Comparison of ENCODE assay signal across 9 mouse cellular contexts in the genomic region with DNA sequence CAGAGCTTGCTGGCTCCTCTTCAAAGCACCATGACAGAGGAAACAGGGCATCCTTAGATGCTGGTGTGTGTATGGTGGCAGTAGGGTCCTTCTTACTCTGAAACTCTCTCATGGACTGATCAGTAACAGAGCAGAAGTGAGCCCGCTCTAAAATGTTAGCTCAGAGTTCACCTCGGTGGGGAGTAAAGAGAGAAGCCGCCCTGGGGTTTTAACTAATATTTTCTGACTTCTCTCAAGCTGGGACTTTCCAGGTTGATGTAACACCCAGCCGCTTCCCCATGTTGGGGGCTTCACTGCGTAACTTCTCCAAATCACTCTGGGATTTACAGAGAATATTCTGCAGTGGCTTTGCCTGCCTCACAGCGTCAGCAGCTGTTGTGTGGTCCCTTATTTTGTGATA.
A peak's percentile ranks its signal among the peaks of the same experiment; 100 is the strongest.
DNase-seq lines count a peak whose midpoint lies in the region; ATAC-seq and TF ChIP-seq lines count a peak whose summit lies in the region.
"Had no signal": no experiment of that assay in that cellular context is flagged by ENCODE, and none has a peak within 500 bp of the region (broad histone marks: within the 10 kb centered on the region; RNA-seq: fewer than 3 reads in every experiment).

No protein-coding gene starts in this region.

- no peak for TF ChIP-seq CTCF in kidney, adult 2 months (conservative IDR thresholded peaks at IDR 0.05; ENCODE audit: insufficient read depth, insufficient read length, low read depth, low read length)

- H3K27me3 ChIP-seq in kidney, adult 2 months (replicated peaks; ENCODE audit: control insufficient read depth, insufficient read depth, low read length) = no peaks in the 10 kb centered on the region
- H3K27me3 ChIP-seq in embryonic facial prominence, embryonic 11.5 days (ENCODE audit: control insufficient read depth, insufficient read depth, low read length) = no peaks in the 10 kb centered on the region
- no peaks in the 10 kb centered on the region for H3K27me3 ChIP-seq in intestine, embryonic 16.5 days (replicated peaks; ENCODE audit: control insufficient read depth, insufficient read depth, low read length)
- H3K27me3 ChIP-seq in myocyte (ENCODE audit: control insufficient read depth, insufficient read depth, insufficient read length) = no peaks in the 10 kb centered on the region

- no peaks in the 10 kb centered on the region for H3K9me3 ChIP-seq in embryonic facial prominence, embryonic 11.5 days (replicated peaks; ENCODE audit: control insufficient read depth, low read length)
- no peaks in the 10 kb centered on the region for H3K9me3 ChIP-seq in intestine, embryonic 16.5 days (ENCODE audit: control insufficient read depth, low read length)

- no peaks in the 10 kb centered on the region for H3K36me3 ChIP-seq in kidney, adult 2 months (ENCODE audit: control insufficient read depth, insufficient read depth, low read length)
- H3K36me3 ChIP-seq in embryonic facial prominence, embryonic 11.5 days (replicated peaks; ENCODE audit: control insufficient read depth, insufficient read depth, low read depth, low read length) = no peaks in the 10 kb centered on the region
- no peaks in the 10 kb centered on the region for H3K36me3 ChIP-seq in intestine, embryonic 16.5 days (ENCODE audit: control insufficient read depth, insufficient read depth, low read length)
- H3K36me3 ChIP-seq in myocyte (ENCODE audit: control insufficient read depth, insufficient read depth) = no peaks in the 10 kb centered on the region
- H3K36me3 ChIP-seq: G1E had no signal

- WGBS in kidney, adult 2 months = 67% methylated on average over 6 of the region's 6 CpGs
- WGBS in embryonic facial prominence, embryonic 11.5 days = 75% methylated on average over 6 of the region's 6 CpGs
- WGBS in intestine, embryonic 16.5 days = 65% methylated on average over 6 of the region's 6 CpGs

- H3K27ac ChIP-seq in kidney, adult 2 months (ENCODE audit: insufficient read depth, low read depth, low read length) = peak overlapping the region; percentile 60
- no peak overlapping the region for H3K27ac ChIP-seq in embryonic facial prominence, embryonic 11.5 days (replicated peaks; ENCODE audit: low read depth, low read length)
- no peak overlapping the region; the same call in 1 of the 2 replicates for H3K27ac ChIP-seq in intestine, embryonic 16.5 days (ENCODE audit: low read length)

- peaks cover 17% of the 10 kb centered on the region for H3K79me2 ChIP-seq in myocyte (ENCODE audit: control insufficient read depth, insufficient read depth)

- H3ac ChIP-seq in myocyte (ENCODE audit: control insufficient read depth, insufficient read length) = no peak overlapping the region

- DNase-seq in kidney, adult 2 months = no peak
- DNase-seq in kidney, postnatal 25 days = no peak
- no peak for DNase-seq in embryonic facial prominence, embryonic 11.5 days (ENCODE audit: low spot score)
- DNase-seq in layer of hippocampus, adult 9-11 months = no peak
- no peak for DNase-seq in cerebellum, adult 8-10 months
- no peak for DNase-seq in gastrocnemius, postnatal 10 days

- TF ChIP-seq POLR2A in kidney, adult 2 months (IDR thresholded peaks at IDR 0.05; ENCODE audit: low read depth, low read length) = no peak
- TF ChIP-seq POLR2A in myocyte (IDR thresholded peaks at IDR 0.05; ENCODE audit: insufficient read length, low read depth) = no peak

- peaks cover 7% of the 10 kb centered on the region; the same call in 1 of the 2 replicates for H3K4me1 ChIP-seq in kidney, adult 2 months (ENCODE audit: control insufficient read depth, insufficient read depth, low read length)
- H3K4me1 ChIP-seq in embryonic facial prominence, embryonic 11.5 days (ENCODE audit: control insufficient read depth, insufficient read depth, low read length) = peaks cover 3% of the 10 kb centered on the region; the same call in 1 of the 2 replicates
- H3K4me1 ChIP-seq in intestine, embryonic 16.5 days (ENCODE audit: control insufficient read depth, insufficient read depth, low read length) = peaks cover 30% of the 10 kb centered on the region

- no peak overlapping the region for H3K4me2 ChIP-seq in embryonic facial prominence, embryonic 11.5 days (ENCODE audit: low read depth, low read length)
- H3K4me2 ChIP-seq in intestine, embryonic 16.5 days (ENCODE audit: low read depth, low read length) = peak overlapping the region; percentile 38
- H3K4me2 ChIP-seq in myocyte (ENCODE audit: low read depth) = peak overlapping the region; percentile 78

- H3K9ac ChIP-seq in embryonic facial prominence, embryonic 11.5 days (replicated peaks; ENCODE audit: low read length) = no peak overlapping the region
- peak overlapping the region; percentile 53 for H3K9ac ChIP-seq in intestine, embryonic 16.5 days (ENCODE audit: low read depth, low read length)

- no peak for ATAC-seq in embryonic facial prominence, embryonic 11.5 days (replicated peaks; ENCODE audit: insufficient number of reproducible peaks, low FRiP score, low TSS enrichment, low read depth)
- ATAC-seq in intestine, embryonic 16.5 days = no peak

- peak overlapping the region; percentile 36 for H3K4me3 ChIP-seq in kidney, adult 2 months (ENCODE audit: insufficient read depth, low read depth, low read length)
- peak overlapping the region; percentile 1; the same call in 1 of the 2 replicates for H3K4me3 ChIP-seq in embryonic facial prominence, embryonic 11.5 days (ENCODE audit: low read depth, low read length)
- H3K4me3 ChIP-seq in intestine, embryonic 16.5 days (ENCODE audit: low read length) = peak overlapping the region; percentile 31
- peak overlapping the region; percentile 75 for H3K4me3 ChIP-seq in myocyte

TF ChIP-seq in myocyte, 11 proteins besides CTCF, POLR2A, EP300 and RAD21:
- TF ChIP-seq TCF3 (IDR thresholded peaks at IDR 0.05; ENCODE audit: insufficient read length, low read depth) (no peak), MAX (IDR thresholded peaks at IDR 0.05; ENCODE audit: low read depth) (no peak), POLR2AphosphoS2 (IDR thresholded peaks at IDR 0.05; ENCODE audit: insufficient read length, low read depth) (no peak), SRF (IDR thresholded peaks at IDR 0.05; ENCODE audit: control insufficient read depth, insufficient read length, low read depth) (no peak), USF1 (IDR thresholded peaks at IDR 0.05; ENCODE audit: low read depth) (no peak), REST (IDR thresholded peaks at IDR 0.05; ENCODE audit: insufficient read depth, insufficient read length) (no peak), CEBPB (IDR thresholded peaks at IDR 0.05; ENCODE audit: insufficient read depth, poor library complexity, severe bottlenecking) (no peak), TCF12 (IDR thresholded peaks at IDR 0.05; ENCODE audit: insufficient read depth, poor library complexity, severe bottlenecking) (no peak), MYOD1 (IDR thresholded peaks at IDR 0.05; ENCODE audit: control insufficient read depth in 1 of 3, insufficient read length in 2 of 3, low read depth in 2 of 3) (no peak), E2F4 (IDR thresholded peaks at IDR 0.05; ENCODE audit: insufficient read depth) (no peak), MYOG (IDR thresholded peaks at IDR 0.05; ENCODE audit: control insufficient read depth in 1 of 3, insufficient read depth in 1 of 3, insufficient read length in 2 of 3, low read depth in 2 of 3) (no peak)

Comparison
In these comparisons a context has a peak if more than half of its experiments do, and no peak if none do; other contexts are left out.
1. H3K4me3 ChIP-seq: peak in every context shown above with its lines; median percentile 75 in myocyte; 36 in kidney, adult 2 months; 31 in intestine, embryonic 16.5 days; 1 in embryonic facial prominence, embryonic 11.5 days.